Mouse (Mus musculus) inflammation-experienced regulatory T-cells, adult 6 months (primary cell): ENCODE data around the gene Farp2. TPM values are rescaled to one million over a fixed set of nuclear protein-coding genes. Genes with fewer than 3 reads are reported as not detected.

Experiments used
- ATAC-seq: one replicate; pipeline ENCODE4 v1.8.0; 2017
- polyA plus RNA-seq, 3 experiments: library from polyadenylated mRNA; unstranded; fragments of 100-300 nt; shearing (Covaris generic); gene quantifications; one replicate each; pipeline ENCODE4 v1.2.1; 2017

The Farp2 gene
- polyA plus RNA-seq, 3 experiments from 2014 or later, result 0.71 to 2.2 (median 0.73) TPM

- no peak for ATAC-seq
Measured at GRCm38 (mm10) chr1:93563224-93563623, 51.3 kb downstream of the Farp2 start.

GRCm38 (mm10) chr1:93563649-93564048 lies 51.8 kb downstream of the Farp2 start:
- no peak for ATAC-seq

GRCm38 (mm10) chr1:93564781-93565180 lies 52.9 kb downstream of the Farp2 start:
- ATAC-seq, result no peak

DNA sequence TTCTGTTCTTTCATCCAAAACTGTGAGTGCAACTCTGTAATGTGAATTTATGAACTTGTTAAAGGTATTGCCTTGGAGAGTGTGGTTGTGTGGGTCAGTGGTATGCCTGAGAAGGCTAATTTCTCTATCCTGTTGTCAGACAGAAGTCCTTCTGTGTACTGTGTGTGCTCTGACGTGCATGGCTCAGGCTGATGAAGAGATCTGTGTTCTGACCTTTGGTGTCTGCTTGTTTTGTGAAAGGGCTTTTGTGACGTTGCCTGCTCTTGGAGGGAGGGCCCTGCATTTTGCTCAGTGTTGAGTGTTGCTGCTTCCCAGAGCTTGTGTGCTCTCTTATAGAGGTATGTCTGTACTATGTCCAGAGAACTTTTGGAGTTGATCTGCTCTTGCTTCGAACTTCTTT lies 55.1 kb downstream of the Farp2 start:
- no peak for ATAC-seq

GRCm38 (mm10) chr1:93567717-93568497 lies 56.0 kb downstream of the Farp2 start:
- ATAC-seq, result no peak

- no peak for ATAC-seq
Measured at GRCm38 (mm10) chr1:93577066-93577465, 65.2 kb downstream of the Farp2 start.

DNA sequence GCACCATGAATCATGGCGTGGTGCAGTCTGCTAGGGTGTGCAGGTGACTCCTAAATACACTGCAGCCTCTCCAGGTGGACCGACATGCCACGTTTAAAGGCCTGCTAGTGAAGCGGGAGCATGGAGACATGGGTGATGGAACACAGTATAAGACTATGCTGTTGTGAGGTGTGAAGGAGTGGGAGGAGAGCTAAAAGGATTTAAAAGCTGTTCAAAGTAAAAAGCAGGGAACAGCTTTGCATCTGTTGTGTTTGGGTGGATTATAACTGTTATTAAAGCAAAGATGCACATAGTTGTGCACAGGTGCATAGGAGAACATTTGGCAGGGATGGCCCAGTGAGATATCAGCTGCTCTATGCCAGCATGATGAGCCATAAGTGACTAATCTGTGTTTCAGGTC lies 66.0 kb downstream of the Farp2 start:
- no peak for ATAC-seq

DNA sequence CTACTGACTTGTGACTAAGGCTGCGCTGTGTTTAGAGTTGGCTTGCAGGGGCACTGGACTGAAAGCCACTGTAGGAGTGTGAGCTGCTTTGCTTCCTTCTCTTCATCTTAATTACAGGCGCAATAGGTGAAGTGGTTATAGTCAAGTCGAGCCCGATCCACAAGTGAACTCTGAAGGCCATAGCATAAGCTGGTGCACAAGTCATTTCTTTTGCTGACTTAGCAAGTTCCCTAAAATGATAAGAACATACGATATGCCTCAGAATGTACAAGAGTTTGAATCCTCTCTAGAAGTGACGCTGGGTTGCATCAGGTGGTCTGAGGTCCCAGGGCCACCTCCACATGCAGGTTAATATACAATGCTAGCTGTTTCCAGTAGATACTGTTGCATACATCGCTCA lies 69.7 kb downstream of the Farp2 start:
- ATAC-seq, result no peak

GRCm38 (mm10) chr1:93588346-93588745 lies 76.5 kb downstream of the Farp2 start:
- ATAC-seq, result no peak

DNA sequence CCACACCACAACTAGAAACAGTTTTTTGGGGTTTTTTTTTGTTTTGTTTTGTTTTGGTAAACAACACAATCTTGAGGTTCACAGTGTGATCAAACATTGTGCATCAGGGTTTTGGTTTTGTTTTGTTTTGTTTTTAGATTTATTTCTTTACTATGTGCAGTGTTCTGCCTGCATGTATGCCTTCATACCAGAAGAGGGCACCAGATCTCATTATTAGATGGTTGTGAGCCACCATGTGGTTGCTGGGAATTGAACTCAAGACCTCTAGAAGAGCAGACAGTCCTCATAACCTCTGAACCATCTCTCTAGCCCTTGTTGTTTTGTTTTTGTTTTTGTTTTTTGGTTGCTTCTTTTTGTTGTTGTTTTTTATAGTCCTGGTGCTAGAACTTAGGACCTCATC lies 82.1 kb downstream of the Farp2 start:
- no peak for ATAC-seq

- no peak for ATAC-seq
Measured at GRCm38 (mm10) chr1:93595916-93596315, 84.0 kb downstream of the Farp2 start.

DNA sequence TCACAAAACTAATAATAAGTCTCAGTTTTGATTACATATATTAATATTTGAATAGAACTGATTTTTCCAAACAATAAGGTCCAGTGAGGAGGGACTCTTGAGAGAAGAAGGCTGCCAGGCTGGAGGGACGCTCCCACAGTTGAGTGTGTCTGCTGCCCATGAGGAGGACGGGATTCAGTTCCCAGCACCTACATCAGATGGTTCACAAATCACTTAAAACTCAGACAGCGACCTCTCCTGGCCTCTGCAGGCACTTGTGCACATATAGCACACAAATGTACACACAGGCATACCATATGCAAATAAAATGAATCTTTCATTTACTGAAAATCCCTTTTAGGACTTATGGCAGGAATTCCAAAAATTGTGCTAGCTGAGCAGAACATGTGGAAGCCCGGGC lies 91.0 kb downstream of the Farp2 start:
- no peak for ATAC-seq

- ATAC-seq, result no peak
Measured at GRCm38 (mm10) chr1:93603921-93604320, 92.0 kb downstream of the Farp2 start.

DNA sequence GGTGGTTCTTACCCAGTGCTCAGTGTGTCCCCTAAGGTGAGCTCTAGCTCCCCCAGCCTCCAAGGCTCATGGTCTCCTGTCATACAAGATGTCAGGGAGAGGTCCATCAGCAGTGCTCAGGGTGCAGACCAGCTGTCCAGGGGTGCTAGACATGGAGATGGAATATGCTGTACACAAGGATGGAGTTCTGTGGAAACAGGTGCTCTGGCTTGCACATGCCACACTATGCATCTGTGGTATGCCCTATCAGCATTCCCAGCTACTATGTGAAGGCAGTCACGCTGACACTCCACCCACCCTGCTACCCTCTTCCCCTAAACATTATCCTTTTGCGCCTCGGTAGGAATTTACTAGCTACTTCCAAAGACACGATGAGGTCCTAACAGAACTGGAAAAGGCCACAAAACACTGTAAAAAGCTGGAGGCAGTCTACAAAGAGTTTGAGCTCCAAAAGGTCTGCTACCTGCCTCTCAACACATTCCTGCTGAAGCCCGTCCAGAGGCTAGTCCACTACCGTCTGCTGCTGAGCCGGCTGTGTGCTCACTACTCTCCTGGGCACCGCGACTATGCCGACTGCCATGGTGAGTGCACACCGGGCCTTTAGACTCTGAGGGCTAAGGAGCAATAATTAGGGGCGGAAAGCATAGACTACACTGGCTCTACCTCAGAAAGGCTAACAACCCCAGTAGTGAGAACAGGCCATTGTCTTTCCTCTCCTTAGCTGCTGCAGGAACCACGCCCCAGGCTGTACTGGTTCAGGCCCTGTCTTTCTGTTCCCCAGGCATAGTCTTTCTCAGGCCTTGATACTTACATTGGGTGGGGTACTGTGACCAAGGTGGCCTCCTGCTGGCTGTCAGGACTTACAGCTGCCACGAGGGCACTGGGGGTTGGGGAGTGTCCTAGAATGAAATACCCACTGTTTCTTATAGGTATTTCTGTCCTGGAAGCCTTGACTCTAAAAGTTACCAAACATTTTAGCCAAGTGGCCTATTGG lies 95.5 kb downstream of the Farp2 start:
- ATAC-seq, result no peak

- ATAC-seq, result no peak
Measured at GRCm38 (mm10) chr1:93608696-93609245, 96.9 kb downstream of the Farp2 start.

DNA sequence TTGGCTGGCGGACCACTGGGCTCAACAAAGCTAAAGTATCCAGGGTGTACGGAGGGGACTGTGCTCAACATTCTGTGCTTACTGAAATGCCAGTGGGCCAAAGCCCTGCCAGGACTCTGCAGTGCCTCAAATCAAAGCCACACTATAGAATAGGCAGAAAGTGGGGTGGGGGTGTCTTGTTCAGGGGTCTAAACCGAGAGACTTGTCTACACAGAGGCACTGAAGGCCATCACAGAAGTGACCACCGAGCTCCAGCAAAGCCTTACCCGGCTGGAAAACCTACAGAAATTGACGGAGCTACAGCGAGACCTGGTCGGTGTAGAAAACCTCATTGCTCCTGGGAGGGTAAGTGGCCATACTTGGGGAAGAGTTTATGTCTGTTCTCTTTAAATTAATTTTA lies 97.9 kb downstream of the Farp2 start:
- ATAC-seq, result no peak

DNA sequence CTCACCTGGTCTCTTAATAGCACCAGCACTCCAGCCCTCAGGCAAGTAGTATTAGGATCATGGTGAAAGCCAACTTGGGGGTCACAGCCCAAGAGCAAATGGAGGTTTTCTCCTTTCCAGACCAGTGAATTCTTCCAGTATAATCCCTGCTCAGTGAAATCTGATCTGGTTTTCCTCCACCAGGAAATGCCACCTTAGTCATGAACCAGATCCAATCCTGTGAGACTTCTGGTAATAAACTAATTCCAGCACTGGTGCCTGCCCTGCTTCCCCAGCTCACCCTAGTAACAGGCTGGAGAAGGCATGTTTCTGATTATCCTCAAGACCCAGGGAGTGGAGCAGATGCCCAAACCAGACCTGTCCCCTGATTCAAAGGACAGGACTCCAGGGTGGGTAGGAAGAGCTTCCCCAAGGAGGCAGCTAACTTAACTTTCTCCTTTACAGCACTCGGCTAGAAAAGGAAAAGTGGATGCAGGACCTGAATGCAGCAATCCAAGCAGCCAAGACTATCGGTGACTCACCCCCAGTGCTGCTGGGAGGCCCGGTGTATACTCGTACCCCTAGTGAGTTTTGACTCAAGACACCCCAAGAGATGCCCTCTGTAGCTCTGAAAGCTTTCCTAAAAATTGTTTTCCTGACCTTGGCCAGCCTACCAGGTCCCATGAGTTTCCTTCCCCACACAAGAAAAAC lies 106.3 kb downstream of the Farp2 start:
- ATAC-seq, result no peak

- no peak for ATAC-seq
Measured at GRCm38 (mm10) chr1:93618948-93619347, 107.1 kb downstream of the Farp2 start.

DNA sequence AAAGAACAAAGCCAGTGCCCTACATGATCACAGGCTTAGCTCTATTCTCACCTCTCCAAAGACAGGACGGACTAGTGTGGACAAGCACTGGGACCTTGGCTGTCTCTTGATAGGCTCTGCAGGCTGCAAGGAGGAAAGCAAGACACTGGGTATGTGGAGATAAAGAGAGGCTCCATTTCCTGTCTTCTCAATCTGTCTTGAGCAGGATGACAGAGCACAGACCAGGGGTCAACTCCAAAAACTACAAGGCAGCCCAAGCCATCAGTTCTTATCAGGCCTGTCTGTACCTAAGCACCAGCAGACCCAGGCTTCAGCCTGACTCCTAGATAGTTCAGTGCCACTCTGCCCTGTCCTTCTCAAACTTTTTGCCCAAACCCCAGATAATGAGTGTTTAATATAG lies 112.6 kb downstream of the Farp2 start:
- no peak for ATAC-seq

DNA sequence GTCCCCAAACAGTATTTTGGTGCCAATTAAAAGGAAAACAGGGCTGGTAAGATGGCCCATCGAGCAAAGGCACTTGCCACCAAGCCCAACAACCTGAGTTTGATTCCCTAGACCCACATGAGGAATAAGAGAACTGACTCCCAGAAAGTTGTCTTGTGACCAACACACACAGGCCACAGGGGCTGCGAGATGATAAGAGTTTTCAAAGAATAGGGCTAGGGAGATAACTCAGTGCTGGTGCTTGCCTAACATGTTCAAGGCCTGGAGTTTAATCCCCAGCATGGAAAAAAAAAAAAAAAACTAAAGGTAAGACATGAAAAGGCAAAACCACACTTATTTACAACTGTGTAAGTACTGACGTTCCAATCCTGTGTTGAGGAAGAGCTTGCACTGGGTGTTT lies 118.9 kb downstream of the Farp2 start:
- no peak for ATAC-seq

- no peak for ATAC-seq
Measured at GRCm38 (mm10) chr1:93632723-93633122, 120.8 kb downstream of the Farp2 start.

GRCm38 (mm10) chr1:93634481-93634891 lies 122.6 kb downstream of the Farp2 start:
- no peak for ATAC-seq

DNA sequence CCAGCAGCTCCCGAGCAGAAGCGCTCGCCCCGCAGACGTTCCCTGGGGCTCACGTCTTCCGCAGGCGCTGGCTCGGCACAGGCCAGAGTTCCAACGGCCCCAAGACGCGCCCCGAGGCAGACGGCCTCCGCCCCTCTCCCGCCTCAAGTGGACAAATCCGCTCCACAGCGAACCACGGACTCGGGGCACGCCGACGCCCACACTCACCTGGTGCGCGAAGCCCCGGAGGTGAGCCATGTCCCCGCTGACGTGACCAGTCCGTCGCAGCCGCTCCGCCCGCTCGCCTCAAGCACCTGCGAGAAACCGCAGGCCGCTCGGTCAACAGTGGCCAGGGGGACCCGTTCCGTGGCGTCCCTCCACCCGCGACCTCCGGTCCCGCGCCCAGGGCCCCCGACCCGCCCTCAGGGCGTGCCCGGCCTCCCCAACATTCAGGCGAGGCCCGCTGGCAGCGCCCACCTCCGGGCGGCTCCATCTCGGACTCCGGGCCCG lies 123.3 kb downstream of the Farp2 start:
- no peak for ATAC-seq
